Mouse (Mus musculus) ES-E14 (cell line): Measurements from ENCODE around the gene Taf6. TPM values are rescaled to one million over a fixed set of nuclear protein-coding genes. Genes with fewer than 3 reads are reported as not detected.

Source experiments
- DNase-seq: peaks from one replicate; pipeline ENCODE4 v3.0.0-alpha.2; 2013; ENCODE audit warnings: low read depth, low spot score
- H3K27ac ChIP-seq: 2 replicates; pipeline ENCODE4 v1.5.1; 2012; ENCODE audit warnings: low read depth, mild to moderate bottlenecking, low read length, moderate library complexity, mixed read lengths; ENCODE audit not compliant: poor library complexity, insufficient read depth, severe bottlenecking
- H3K36me3 ChIP-seq: 2 replicates; pipeline ENCODE4 v1.6.1; 2012; ENCODE audit warnings: mild to moderate bottlenecking, low read length, moderate library complexity, mixed read lengths; ENCODE audit not compliant: control insufficient read depth, poor library complexity, insufficient read depth, severe bottlenecking
- H3K4me1 ChIP-seq, 2 experiments: fragments of 150-350 bp in 1 of 2; sonication (generic) in 1 of 2; 2 replicates each; pipeline ENCODE4 v1.6.1; 2012; ENCODE audit warnings: low read length in 2 of 2, mild to moderate bottlenecking in 1 of 2, mixed read lengths in 1 of 2; ENCODE audit not compliant: control insufficient read depth in 2 of 2, insufficient read depth in 2 of 2, poor library complexity in 1 of 2
- H3K4me3 ChIP-seq, 2 experiments: fragments of 150-350 bp in 1 of 2; sonication (generic) in 1 of 2; 2 replicates each; pipeline ENCODE4 v1.5.1; 2012; ENCODE audit warnings: low read length in 2 of 2, low read depth in 1 of 2, mild to moderate bottlenecking in 1 of 2, mixed read lengths in 1 of 2; ENCODE audit not compliant: insufficient read depth in 1 of 2, poor library complexity in 1 of 2, severe bottlenecking in 1 of 2
- H3K9ac ChIP-seq: 2 replicates; pipeline ENCODE4 v1.6.1; 2012; ENCODE audit warnings: low read depth, mild to moderate bottlenecking, low read length, mixed read lengths; ENCODE audit not compliant: poor library complexity, insufficient read depth, severe bottlenecking
- H3K9me3 ChIP-seq: fragments of 150-350 bp; sonication (generic); 2 replicates; pipeline ENCODE4 v1.6.1; 2012; ENCODE audit warnings: low read depth, mild to moderate bottlenecking, low read length; ENCODE audit not compliant: control insufficient read depth, insufficient read depth
- CHD2 ChIP-seq: IDR thresholded peaks from 2 replicates; pipeline ENCODE4 v1.6.1; 2014; ENCODE audit warnings: mild to moderate bottlenecking, low read depth, low read length, inconsistent platforms
- HCFC1 ChIP-seq: IDR thresholded peaks from 2 replicates; pipeline ENCODE4 v1.6.1; 2012; ENCODE audit warnings: low read length, inconsistent platforms, borderline replicate concordance; ENCODE audit not compliant: insufficient read depth
- MAFK ChIP-seq: IDR thresholded peaks from 2 replicates; pipeline ENCODE4 v1.6.1; 2014; ENCODE audit warnings: mild to moderate bottlenecking, low read depth, low read length, inconsistent platforms; ENCODE audit not compliant: insufficient read depth
- ZC3H11A ChIP-seq: IDR thresholded peaks from 2 replicates; pipeline ENCODE4 v1.6.1; 2012; ENCODE audit warnings: low read depth, mild to moderate bottlenecking, inconsistent platforms, low read length, borderline replicate concordance
- ZNF384 ChIP-seq: IDR thresholded peaks from 2 replicates; pipeline ENCODE4 v1.6.1; 2012; ENCODE audit warnings: low read depth, low read length, inconsistent platforms
- in situ Hi-C, 2 experiments: fragments of 600-800 bp; cut with MboI; formaldehyde crosslinking; loops; one replicate each; pipeline ENCODE4 v1.15.1; 2025; ENCODE audit warnings: low sequenced_read_pairs in 2 of 2, inconsistent platforms in 1 of 2; ENCODE audit not compliant: unreplicated experiment in 2 of 2
- total RNA-seq: library from RNA; depleted of rRNA; stranded (reverse); fragments of 300-350 nt; gene quantifications from 2 replicates; pipeline ENCODE4 v1.2.3, GENCODE M21; 2012

Taf6 gene
- total RNA-seq, 1 experiment, result 59.3 TPM

DNA sequence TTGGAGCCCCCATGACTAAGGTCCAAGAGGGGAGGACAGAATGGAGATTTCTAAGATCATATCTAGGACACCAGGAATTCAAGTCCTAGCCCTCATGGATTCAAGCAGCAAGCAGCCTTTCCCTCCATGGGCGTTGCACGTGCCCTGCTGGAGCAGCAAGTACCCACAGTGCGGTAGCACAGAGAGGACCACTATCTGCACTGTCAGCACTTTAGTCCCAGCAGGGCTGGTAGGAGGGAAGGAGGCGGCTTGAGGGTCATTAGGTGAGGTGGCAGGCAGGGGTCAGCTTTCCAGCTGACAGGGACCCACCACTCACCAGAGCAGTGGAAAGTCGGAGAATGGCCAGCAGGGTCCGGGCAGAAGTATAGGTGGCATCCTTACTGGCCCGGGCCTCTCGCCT, 21.7 kb downstream of the Taf6 start:
- Histone ChIP-seq H3K27ac (peak overlapping the region; percentile 52; the same call in 1 of the 2 replicates), H3K4me3 (no peak overlapping the region), H3K4me1 (peaks cover 3 to 17% of the 10 kb centered on the region in 2 experiments; a peak in 2 of 4 replicates), H3K9me3 (no peaks in the 10 kb centered on the region), H3K36me3 (peaks cover 72% of the 10 kb centered on the region), H3K9ac (no peak overlapping the region)
- DNase-seq, result no peak
- in situ Hi-C loops, result loop anchor here in 1 of 2 experiments (10.0 kb wide), 1 partner anchor 381 kb away; the partner anchor contains the start of genes Mepce and Zcwpw1
- TF ChIP-seq MAFK (peak; percentile 95), ZNF384 (no peak)

GRCm38 (mm10) chr5:138163610-138164009, 23.6 kb downstream of the Taf6 start:
- DNase-seq, result no peak
- H3K9ac ChIP-seq, result no peak overlapping the region
- no peak for TF ChIP-seq HCFC1
- TF ChIP-seq CHD2, result peak; percentile 33; the same call in 1 of the 2 replicates
- no peak for TF ChIP-seq ZC3H11A
- peaks cover 0 to 15% of the 10 kb centered on the region in 2 experiments; a peak in 1 of 4 replicates for H3K4me1 ChIP-seq
- H3K4me3 ChIP-seq, result no peak overlapping the region
- in situ Hi-C loops, result loop anchor here in 1 of 2 experiments (10.0 kb wide), 1 partner anchor 379 kb away; the partner anchor contains the start of genes Mepce and Zcwpw1
- peaks cover 59% of the 10 kb centered on the region for H3K36me3 ChIP-seq
- H3K27ac ChIP-seq, result no peak overlapping the region
- no peaks in the 10 kb centered on the region for H3K9me3 ChIP-seq

GRCm38 (mm10) chr5:138163046-138163445, 24.2 kb downstream of the Taf6 start:
- Histone ChIP-seq H3K9ac (no peak overlapping the region; the same call in 1 of the 2 replicates), H3K9me3 (no peaks in the 10 kb centered on the region), H3K36me3 (peaks cover 53% of the 10 kb centered on the region), H3K4me1 (peaks cover 0 to 13% of the 10 kb centered on the region in 2 experiments; a peak in 1 of 4 replicates), H3K4me3 (no peak overlapping the region), H3K27ac (no peak overlapping the region)
- in situ Hi-C loops, result loop anchor here in 1 of 2 experiments (10.0 kb wide), 1 partner anchor 378 kb away; the partner anchor contains the start of genes Mepce and Zcwpw1
- no peak for TF ChIP-seq ZNF384
- TF ChIP-seq ZC3H11A, result no peak
- no peak for TF ChIP-seq MAFK
- TF ChIP-seq CHD2, result no peak
- no peak for TF ChIP-seq HCFC1
- DNase-seq, result no peak

- Histone ChIP-seq H3K4me1 (peaks cover 0 to 11% of the 10 kb centered on the region in 2 experiments; a peak in 1 of 4 replicates), H3K9me3 (no peaks in the 10 kb centered on the region), H3K4me3 (peak within 1 kb of the TSS; percentile 87 to 90), H3K27ac (peak within 1 kb of the TSS; percentile 71), H3K36me3 (peaks cover 35% of the 10 kb centered on the region), H3K9ac (peak within 1 kb of the TSS; percentile 96)
- DNase-seq, result peak; percentile 91
- in situ Hi-C loops, result loop anchor here in 1 of 2 experiments (10.0 kb wide), 1 partner anchor 376 kb away; the partner anchor contains the start of genes Mepce and Zcwpw1
- TF ChIP-seq HCFC1 (peak; percentile 79; the same call in 1 of the 2 replicates), ZC3H11A (no peak), CHD2 (no peak), ZNF384 (no peak)
These were observed 26.2 kb downstream of the Taf6 start, which contains the start of gene Cops6 for GRCm38 (mm10) chr5:138160842-138161665. Gene Cops6 (plus strand): TSS chr5:138161071.
